Mouse (Mus musculus) G1E-ER4 (cell line): ENCODE results near the gene Rassf7. TPM values are rescaled to one million over a fixed set of nuclear protein-coding genes. Genes with fewer than 3 reads are reported as not detected.

ENCODE experiments used
- GATA1 ChIP-seq: IDR thresholded peaks from one replicate; pipeline ENCODE4 v1.8.0; 2012; ENCODE audit warnings: low read length, inconsistent platforms
- polyA plus RNA-seq: library from polyadenylated mRNA; stranded (reverse); fragments of >175 nt; gene quantifications from 2 replicates; pipeline ENCODE4 v1.2.3, GENCODE M21; 2012

Rassf7 gene
- polyA plus RNA-seq, 1 experiment: 12.7 TPM

DNA sequence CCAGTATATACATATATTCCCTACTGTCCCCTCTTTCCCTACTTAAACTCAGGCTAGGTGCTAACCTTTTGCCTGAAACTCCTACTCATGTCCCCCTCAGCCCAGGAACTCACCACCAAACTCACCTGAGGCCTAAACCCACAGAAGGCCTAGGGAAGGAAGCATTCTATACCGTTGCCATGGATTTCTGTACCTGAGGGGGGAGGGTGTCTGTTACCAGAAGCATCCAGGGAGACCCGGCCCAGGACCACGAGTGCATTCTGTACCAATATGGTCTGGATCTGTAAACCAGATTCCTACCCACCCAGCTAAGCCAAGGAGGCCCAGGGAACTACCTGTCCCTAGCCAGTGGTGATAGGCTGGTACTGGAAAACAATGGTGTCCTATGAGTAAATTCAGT is 1.4 kb upstream of the Rassf7 start:
- TF ChIP-seq GATA1: no peak

DNA sequence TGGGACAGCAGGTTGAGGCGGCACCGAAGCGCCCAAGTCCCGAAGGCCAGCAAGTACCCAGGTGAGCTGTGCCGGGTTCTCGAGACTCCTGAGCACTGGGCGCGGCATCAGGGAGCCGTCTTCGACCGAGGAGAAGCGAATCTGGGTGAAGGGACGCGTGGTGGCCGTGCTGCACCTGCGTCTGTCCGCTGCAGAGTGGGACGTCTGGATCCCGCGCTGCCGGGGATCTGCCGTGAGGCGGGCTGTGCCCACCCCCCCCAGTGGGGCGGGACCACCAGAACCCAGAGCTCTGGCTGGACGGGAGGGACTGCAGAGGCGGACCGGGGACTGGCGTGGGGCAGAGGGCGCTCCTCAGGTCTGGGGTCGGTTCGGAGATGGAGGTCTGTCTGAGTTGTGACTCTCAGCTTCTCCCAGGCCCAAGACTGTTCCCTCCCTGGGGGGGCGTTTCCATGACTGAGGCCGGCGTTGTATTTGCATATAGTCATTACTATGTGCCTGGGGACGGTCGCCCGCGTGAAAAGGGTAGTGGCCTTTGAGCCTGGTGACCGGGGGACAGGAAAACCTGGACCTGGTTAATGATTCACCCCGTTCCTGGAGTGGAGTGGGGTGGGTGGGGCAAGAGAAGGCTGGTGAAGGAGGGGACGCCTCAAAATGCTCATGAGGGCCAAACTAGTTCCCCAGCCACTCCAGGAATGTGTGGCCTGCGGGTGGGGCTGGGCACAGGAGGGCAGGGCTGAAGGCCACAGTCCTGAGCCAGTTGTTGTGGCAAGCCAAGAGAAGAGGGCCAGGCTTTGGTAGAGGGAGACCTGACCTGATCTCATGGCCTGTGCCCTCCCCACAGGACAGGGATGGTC is 447 bp downstream of the Rassf7 start:
- TF ChIP-seq GATA1: no peak

DNA sequence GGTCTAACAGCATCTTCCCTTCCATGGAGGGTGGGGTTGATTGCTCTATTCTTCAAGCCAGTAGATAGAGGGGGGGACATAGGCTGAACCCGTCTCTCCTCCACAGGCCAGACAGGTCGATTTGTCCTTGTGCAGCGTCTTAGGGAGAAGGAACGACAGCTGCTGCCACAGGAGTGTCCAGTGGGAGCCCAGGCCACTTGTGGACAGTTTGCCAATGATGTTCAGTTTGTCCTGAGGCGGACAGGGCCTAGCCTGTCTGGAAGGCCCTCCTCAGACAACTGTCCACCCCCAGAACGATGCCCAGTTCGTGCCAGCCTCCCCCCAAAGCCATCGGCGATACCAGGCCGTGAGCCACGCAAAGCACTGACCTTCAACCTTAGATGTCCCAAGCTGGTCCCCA is 1.2 kb downstream of the Rassf7 start:
- no peak for TF ChIP-seq GATA1

DNA sequence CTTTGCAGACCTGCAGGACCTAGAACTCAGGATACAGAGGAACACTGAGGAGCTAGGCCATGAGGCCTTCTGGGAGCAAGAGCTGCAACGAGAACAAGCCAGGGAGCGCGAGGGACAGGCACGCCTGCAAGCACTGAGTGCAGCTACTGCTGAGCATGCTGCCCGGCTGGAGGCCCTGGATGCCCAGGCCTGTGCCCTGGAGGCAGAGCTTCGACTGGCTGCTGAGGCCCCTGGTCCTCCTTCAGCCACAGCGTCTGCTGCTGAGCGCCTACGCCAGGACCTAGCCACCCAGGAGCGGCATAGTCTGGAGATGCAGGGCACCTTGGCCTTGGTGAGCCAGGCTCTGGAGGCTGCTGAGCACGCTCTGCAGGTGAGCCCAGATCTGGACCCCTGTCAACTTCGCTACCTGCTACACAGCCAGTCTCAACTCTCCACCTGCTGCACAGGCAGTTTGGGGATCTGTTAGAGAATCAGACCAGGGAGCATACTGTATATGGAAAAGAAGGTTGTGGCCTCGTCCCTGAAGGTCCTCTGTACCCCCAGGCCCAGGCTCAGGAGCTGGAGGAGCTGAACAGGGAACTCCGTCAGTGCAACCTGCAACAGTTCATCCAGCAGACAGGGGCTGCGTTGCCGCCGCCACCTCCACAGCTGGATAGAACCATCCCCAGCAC is 1.8 kb downstream of the Rassf7 start:
- no peak for TF ChIP-seq GATA1

DNA sequence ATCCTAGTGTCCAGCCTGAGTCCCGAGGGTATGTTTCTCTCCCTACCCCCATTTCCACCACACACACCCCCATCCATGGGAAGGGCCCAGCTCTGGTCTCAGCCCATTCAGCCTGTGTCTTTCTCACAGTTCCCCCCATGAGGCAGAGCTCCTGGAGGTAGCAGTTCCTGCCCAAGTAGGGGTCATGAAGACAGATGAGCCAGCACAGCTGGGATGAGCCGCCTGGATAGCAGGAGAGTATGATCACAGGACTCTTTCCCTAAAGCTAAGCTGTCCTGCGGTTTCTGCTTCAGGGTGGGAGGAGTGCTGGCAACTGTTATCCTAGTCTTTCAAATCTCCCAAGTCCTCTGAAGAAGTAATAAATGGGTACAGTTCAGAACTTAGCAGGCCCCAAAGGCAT is 2.5 kb downstream of the Rassf7 start:
- TF ChIP-seq GATA1: no peak

DNA sequence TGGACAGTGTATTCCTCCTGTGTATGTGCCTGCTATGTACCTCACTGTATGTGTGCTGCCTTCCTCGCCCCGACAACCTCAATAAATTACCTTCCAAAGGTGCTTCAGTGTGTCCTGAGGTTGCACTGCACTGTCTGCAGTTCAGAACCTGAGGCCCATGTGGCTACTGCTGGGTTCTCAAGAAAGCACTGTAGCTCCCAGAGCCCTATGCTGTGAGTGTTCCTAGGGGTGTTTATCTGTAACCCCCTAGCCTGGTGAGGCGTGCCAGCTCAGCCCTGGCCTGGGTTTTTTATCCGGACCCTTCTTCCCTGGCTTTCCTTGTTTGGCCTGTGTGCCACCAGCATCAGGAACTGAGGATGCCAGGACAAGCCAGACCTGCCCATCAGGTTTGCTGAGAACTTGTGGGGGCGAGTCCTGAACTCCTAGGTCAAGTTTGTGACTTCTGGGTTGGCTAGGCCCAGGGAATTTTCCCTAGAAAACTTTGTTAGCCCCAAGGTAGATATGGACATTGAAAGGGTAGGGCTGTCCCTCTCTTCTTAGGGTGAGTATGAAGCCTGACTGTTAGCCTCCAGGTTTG is 3.0 kb downstream of the Rassf7 start:
- no peak for TF ChIP-seq GATA1

DNA sequence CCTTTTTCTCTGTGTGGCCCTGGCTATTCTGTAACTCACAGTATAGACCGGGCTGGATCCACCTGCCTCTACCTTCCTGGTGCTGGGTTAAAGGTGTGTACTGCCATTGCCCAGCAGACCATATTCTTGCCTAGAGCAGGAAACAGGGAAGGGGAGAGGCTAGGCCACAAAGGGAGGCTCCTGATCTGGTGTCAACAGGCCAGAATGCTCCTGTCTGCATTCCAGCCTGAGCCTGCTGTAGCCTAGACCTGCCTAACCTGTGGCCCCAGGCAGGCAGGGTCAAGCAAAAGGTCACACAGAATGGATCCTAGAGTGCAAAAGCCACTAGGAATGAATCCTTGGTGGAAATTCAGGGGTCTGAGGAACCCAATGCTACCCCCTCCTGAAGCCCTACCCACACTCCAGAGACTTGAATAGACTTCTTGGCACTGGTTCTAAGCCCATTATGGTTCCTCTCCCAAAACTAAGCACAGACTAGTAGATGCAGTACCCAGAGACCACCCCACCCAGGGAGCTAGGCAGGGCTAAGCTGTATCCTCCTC is 4.0 kb downstream of the Rassf7 start:
- TF ChIP-seq GATA1: no peak

DNA sequence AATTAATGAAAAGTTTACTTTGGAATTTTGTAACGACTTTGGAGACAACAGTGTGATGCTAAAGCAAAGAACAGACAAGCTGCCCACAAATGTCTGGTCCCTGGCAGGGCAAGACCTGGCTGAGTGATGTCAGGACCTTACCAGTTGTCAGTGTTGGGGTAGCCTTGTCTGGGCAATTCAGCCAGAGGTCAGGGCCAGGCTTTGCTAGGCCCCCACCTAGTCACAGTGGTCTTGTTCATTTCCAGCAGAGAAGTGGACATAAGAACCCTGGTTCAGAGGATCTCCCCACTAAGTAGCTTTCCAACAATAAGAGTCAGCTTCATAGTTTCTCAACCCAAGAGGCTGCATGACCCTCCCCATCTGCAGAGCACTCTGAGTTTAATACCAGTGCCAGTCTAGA is 4.7 kb downstream of the Rassf7 start:
- TF ChIP-seq GATA1: no peak

DNA sequence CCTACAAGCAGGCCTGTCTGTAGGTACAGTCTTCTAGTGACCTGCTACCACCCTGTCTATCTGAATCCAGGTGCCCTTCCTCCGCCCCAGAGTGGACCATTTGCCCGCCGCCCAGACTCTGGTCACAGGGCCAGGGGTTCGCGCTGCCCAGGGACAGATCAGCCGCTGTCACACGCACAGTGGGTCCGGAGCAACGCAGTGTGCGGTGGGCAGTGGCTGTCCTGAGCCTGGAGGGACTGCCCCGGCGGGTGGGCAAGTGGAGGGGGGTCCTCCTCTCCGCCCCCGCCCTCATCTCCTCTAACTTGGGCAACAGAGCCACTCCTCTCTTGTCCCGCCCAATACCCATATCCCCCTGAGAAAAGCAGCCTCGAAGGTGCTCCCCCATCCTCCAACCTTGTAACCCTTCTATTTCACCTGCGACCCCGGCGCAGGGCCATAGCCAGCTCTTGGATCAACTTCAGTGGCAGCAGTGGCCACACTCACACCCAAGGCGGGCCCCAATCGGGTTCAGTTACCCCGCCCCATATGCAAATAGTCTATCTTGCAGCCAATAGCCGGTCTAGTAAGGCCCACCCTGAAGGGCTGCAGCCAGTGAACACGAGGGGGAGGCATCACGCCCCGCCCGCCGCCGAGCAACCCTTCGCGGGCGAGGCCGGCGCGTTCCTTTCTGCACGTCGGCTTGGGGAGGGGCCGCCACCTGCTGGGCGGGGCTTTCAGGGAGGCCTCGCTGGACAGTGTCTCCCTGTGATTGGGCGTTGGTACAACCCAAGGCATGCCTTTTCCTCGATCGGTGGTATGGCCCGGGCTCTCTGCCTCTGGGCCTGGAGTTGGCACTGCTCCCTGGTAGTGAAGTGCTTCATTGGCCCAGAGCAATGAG is 5.8 kb downstream of the Rassf7 start:
- no peak for TF ChIP-seq GATA1

DNA sequence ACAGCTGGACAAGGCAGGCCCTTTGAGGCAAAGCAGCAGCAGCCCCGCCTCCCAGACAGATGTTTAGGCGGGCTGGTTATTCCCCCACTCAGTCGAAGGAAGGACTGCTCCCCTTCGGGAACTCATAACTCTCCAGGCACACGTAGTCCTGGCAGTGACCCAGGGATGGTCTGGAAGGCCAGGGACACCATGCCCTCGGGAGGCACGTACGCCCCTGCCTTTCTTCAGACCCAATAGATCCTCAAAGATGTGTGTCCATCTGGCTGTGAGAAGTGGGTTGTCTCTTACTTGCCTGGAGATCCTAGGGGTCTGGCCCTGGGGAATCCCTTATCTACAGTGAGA is 6.4 kb downstream of the Rassf7 start:
- TF ChIP-seq GATA1: no peak

DNA sequence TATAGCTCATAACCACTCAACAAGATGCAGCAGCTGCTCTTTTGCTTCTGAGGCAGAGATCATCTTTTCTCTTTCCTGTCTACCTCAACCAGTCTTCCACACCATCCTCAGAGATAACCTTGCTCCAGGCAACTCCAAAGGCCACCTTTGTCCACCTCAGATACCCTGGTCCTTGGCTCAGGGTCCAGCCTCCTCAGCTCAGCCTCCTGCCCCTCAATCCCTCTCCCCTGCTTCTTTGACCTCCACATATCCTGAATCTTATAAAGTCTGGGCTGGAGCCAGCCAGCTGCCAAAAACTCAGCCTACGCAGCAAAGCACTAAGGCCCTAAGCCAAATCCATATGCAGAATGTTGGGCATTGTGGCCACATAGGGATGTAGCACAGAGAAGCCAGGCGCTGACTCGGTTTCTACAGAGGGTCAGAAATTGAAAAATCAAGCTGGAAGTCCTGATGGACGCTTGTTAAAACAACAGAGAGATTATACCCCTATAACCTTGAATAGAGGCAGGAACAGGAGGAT is 7.1 kb downstream of the Rassf7 start:
- TF ChIP-seq GATA1: no peak

DNA sequence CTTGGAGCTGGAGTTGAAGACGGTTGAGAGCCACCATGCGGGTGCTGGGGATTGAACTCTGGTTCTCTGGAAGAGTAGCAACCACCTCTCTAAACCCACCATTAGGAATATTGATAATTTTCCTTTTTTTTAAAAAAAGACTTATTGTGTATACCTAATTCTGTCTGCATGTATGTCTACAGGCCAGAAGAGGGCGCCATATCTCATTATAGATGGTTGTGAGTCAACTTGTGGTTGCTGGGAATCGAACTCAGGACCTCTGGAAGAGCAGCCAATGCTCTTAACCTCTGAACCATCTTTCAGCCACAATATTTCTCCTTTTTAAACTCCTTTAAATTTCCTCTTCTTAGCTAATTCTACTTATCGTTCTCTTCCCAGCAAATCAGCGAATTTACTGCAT is 10.9 kb downstream of the Rassf7 start:
- no peak for TF ChIP-seq GATA1

DNA sequence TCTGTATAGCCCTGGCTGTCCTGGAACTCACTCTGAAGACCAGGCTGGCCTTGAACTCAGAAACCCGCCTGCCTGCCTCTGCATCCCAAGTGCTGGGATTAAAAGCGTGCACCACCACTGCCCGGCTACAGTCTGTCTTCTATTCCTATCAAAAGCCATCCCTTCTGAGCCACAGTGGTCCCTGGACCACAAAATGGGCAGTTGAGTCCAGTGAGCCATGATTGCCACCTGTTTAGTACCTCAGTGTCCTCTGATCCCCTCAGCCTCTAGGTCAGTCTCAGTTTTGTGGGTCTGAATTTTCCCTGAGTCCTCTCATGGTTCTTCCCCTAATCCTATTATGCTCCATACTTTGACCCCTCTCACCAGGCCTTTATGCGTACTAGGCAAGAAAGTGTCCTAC is 12.1 kb downstream of the Rassf7 start:
- TF ChIP-seq GATA1: no peak

DNA sequence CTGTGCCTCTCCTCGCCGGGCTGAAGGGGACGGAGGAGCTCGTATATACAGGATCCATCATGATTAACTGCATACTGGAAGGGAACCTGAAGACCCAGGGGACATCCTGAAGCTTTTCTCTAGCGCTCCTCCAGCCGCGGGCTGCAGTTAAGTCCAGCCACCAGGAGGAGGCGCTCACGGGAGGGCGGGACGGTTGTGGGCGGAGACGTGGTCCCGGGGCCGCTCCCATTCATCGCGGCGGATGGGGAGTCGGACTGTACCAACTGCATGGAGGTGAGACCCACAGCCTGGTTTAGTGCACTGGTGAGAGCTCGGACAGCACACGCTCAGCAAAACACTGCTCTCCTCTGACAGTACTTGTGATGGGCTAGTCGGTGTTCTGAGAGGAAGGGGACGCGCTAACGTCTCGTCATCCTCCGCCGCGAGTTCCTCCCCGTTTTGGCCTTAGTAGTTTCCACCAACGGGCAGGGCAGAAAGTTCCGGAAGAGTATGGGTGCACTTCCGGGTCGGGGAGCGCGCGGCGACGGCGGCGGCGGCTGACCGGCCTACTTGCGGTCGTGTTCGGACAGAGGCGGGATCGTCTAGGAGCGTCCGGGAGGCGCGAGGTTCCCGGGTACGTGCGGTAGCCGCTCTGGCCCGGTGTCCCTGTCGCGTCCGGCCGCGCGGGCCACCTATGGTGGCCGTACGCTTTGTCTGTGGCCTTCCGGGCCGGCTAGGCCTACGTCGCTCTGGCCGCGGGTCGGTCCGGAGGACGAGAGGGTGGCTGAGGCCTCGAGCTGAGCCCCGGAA is 12.8 kb downstream of the Rassf7 start, which contains the start of gene Phrf1:
Phrf1 (plus strand) TSS at position 506 of the 789 bp plus-strand sequence.
- no peak for TF ChIP-seq GATA1

DNA sequence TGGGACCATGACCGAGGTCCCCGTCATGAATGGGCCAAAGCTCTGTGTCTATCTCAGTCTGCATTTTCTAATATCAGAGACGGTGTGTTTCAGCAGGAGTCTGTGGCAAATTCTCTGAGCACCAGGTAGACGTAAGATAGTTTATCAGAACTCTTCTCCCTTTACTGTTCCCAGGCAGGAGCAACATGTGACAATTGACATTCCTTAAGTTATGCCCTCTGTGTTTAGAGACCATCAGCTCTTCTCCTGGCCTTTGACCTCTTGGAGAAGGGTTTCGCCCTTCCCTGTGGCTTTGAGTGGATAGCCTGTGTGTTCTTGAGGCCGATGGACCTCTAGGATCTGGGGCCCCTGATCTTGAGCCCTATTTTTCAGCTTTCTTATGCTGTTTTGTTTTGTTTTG is 14.0 kb downstream of the Rassf7 start:
- TF ChIP-seq GATA1: no peak
